Mouse (Mus musculus): Measurements from ENCODE around the gene Taar3. TPM values are rescaled to one million over a fixed set of nuclear protein-coding genes. Genes with fewer than 3 reads are reported as not detected.

Taar3 gene
- total and polyA plus RNA-seq, 2 experiments from 2014 or later, result not detected

DNA sequence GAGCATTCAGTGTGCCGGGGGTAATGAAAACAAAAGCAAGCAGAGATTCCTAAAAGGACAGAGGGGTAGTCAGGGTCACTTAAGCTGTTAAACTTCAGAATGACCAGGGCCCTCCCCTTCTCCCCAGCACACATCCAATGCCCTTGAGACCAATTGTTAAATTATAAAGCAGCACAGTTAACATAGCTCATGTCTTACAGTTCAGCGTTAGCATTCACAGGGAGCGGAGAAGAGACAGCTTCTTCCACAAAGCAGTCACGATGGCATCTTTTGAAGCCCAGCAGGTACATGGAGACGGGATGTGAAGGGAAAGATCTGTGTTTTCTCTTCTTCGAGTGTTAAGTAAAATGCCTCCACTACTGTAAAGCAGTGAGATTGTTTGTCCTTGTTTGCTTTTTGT is 11.0 kb upstream of the Taar3 start, which contains the start of gene Taar2:
TSS of gene Taar2 (plus strand) at position 261 of the 400 bp plus-strand sequence.
- DNase-seq (peak; percentile 7), ATAC-seq (peak; percentile 54)
- Histone ChIP-seq H3K4me1 (ENCODE audit: insufficient read depth) (no peaks in the 10 kb centered on the region), H3K9me3 (ENCODE audit: low read length) (no peaks in the 10 kb centered on the region), H3K27ac (ENCODE audit: low read depth, low read length) (no peak within 1 kb of the TSS), H3K4me3 (ENCODE audit: low read depth, low read length) (no peak within 1 kb of the TSS), H3K9ac (no peak within 1 kb of the TSS), H3K36me3 (ENCODE audit: insufficient read depth) (no peaks in the 10 kb centered on the region), H3K27me3 (ENCODE audit: insufficient read depth, low read length) (no peaks in the 10 kb centered on the region), H3K4me2 (ENCODE audit: low read depth) (no peak within 1 kb of the TSS)
- WGBS, result 32% methylated on average over 6 of the region's 6 CpGs
- TF ChIP-seq CTCF (IDR thresholded peaks at IDR 0.05; ENCODE audit: low read depth), result no peak

- ATAC-seq, result no peak
- TF ChIP-seq CTCF (IDR thresholded peaks at IDR 0.05; ENCODE audit: low read depth), result no peak; the same call in 1 of the 2 replicates
- no peak for DNase-seq
- H3K4me1 ChIP-seq (ENCODE audit: insufficient read depth), result no peaks in the 10 kb centered on the region
- H3K9me3 ChIP-seq (ENCODE audit: low read length), result no peaks in the 10 kb centered on the region
- H3K27me3 ChIP-seq (ENCODE audit: insufficient read depth, low read length), result no peaks in the 10 kb centered on the region
- H3K9ac ChIP-seq, result no peak overlapping the region
- no peak overlapping the region for H3K4me3 ChIP-seq (ENCODE audit: low read depth, low read length)
- no peaks in the 10 kb centered on the region for H3K36me3 ChIP-seq (ENCODE audit: insufficient read depth)
- H3K4me2 ChIP-seq (ENCODE audit: low read depth), result no peak overlapping the region
- H3K27ac ChIP-seq (ENCODE audit: low read depth, low read length), result no peak overlapping the region
- WGBS, result 82% methylated on average over 5 of the region's 5 CpGs
Measured at GRCm38 (mm10) chr10:23942465-23942864, 6.9 kb upstream of the Taar3 start.

GRCm38 (mm10) chr10:23948026-23948425 is 1.3 kb upstream of the Taar3 start:
- H3K4me1 ChIP-seq (ENCODE audit: insufficient read depth), result no peaks in the 10 kb centered on the region
- DNase-seq (no peak), ATAC-seq (no peak)
- no peaks in the 10 kb centered on the region for H3K36me3 ChIP-seq (ENCODE audit: insufficient read depth)
- no peak overlapping the region for H3K4me3 ChIP-seq (ENCODE audit: low read depth, low read length)
- no peaks in the 10 kb centered on the region for H3K9me3 ChIP-seq (ENCODE audit: low read length)
- no peak for TF ChIP-seq CTCF (IDR thresholded peaks at IDR 0.05; ENCODE audit: low read depth)
- no peaks in the 10 kb centered on the region for H3K27me3 ChIP-seq (ENCODE audit: insufficient read depth, low read length)
- no peak overlapping the region for H3K9ac ChIP-seq
- no peak overlapping the region for H3K4me2 ChIP-seq (ENCODE audit: low read depth)
- no peak overlapping the region for H3K27ac ChIP-seq (ENCODE audit: low read depth, low read length)
- WGBS, result 50% methylated on average over 7 of the region's 7 CpGs

DNA sequence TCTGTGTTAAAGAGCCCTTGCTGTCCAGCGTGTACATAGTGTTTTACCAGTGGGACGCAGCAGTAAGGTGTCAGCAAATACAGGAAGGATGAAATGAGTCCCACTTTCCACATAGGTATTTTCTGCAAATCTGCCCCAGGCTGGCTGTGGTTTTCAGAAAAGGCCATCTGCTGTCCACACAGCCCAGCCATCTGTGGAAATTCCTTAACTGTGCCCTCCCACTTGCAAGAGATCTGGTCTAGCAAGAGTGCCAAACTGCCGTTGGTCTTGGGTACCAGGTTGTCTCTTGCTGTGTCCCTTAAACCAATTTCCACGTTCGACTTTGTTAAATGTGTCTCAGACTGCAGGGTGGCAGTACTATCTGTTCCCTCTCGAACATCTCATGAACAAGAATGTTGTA is 2.4 kb downstream of the Taar3 start:
- Histone ChIP-seq H3K4me1 (ENCODE audit: insufficient read depth) (no peaks in the 10 kb centered on the region), H3K9me3 (ENCODE audit: low read length) (no peaks in the 10 kb centered on the region), H3K9ac (no peak overlapping the region), H3K4me3 (ENCODE audit: low read depth, low read length) (no peak overlapping the region), H3K36me3 (ENCODE audit: insufficient read depth) (no peaks in the 10 kb centered on the region), H3K4me2 (ENCODE audit: low read depth) (no peak overlapping the region), H3K27ac (ENCODE audit: low read depth, low read length) (no peak overlapping the region), H3K27me3 (ENCODE audit: insufficient read depth, low read length) (no peaks in the 10 kb centered on the region)
- ATAC-seq, result no peak
- no peak for TF ChIP-seq CTCF (IDR thresholded peaks at IDR 0.05; ENCODE audit: low read depth)
- WGBS, result 89% methylated on average over 6 of the region's 6 CpGs
- DNase-seq, result no peak

GRCm38 (mm10) chr10:23959071-23959470 is 9.7 kb downstream of the Taar3 start:
- WGBS, result 55% methylated on average over 3 of the region's 3 CpGs
- H3K9me3 ChIP-seq (ENCODE audit: low read length), result no peaks in the 10 kb centered on the region
- no peak for TF ChIP-seq CTCF (IDR thresholded peaks at IDR 0.05; ENCODE audit: low read depth)
- H3K9ac ChIP-seq, result no peak overlapping the region
- H3K27ac ChIP-seq (ENCODE audit: low read depth, low read length), result no peak overlapping the region
- ATAC-seq, result no peak
- no peak overlapping the region for H3K4me2 ChIP-seq (ENCODE audit: low read depth)
- no peaks in the 10 kb centered on the region for H3K4me1 ChIP-seq (ENCODE audit: insufficient read depth)
- no peaks in the 10 kb centered on the region for H3K36me3 ChIP-seq (ENCODE audit: insufficient read depth)
- no peak overlapping the region for H3K4me3 ChIP-seq (ENCODE audit: low read depth, low read length)
- H3K27me3 ChIP-seq (ENCODE audit: insufficient read depth, low read length), result no peaks in the 10 kb centered on the region
- DNase-seq, result no peak

DNA sequence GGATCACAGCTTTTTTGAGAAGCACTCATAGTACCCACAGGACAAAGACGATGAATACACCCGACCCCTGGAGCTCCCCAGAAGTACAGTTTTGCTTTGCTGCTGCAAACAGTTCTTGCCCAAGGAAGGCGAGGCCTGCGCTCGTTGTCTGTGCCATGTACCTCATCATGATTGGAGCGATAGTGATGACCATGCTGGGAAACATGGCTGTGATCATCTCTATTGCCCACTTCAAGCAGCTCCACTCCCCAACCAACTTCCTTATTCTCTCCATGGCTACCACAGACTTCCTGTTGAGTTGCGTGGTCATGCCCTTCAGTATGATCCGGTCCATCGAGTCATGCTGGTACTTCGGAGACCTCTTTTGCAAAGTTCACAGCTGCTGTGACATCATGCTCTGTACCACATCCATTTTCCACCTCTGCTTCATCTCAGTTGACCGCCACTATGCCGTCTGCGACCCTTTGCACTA is 11.1 kb downstream of the Taar3 start, which contains the start of gene Taar4:
TSS of gene Taar4 (plus strand) at position 51 of the 472 bp plus-strand sequence.
- Histone ChIP-seq H3K27me3 (ENCODE audit: insufficient read depth, low read length) (no peaks in the 10 kb centered on the region), H3K27ac (ENCODE audit: low read depth, low read length) (no peak within 1 kb of the TSS), H3K4me1 (ENCODE audit: insufficient read depth) (no peaks in the 10 kb centered on the region), H3K36me3 (ENCODE audit: insufficient read depth) (no peaks in the 10 kb centered on the region), H3K4me3 (ENCODE audit: low read depth, low read length) (no peak within 1 kb of the TSS), H3K9ac (no peak within 1 kb of the TSS), H3K9me3 (ENCODE audit: low read length) (no peaks in the 10 kb centered on the region), H3K4me2 (ENCODE audit: low read depth) (no peak within 1 kb of the TSS)
- 97% methylated on average over 13 of the region's 13 CpGs for WGBS
- DNase-seq, result no peak
- TF ChIP-seq CTCF (IDR thresholded peaks at IDR 0.05; ENCODE audit: low read depth), result no peak
- no peak for ATAC-seq

DNA sequence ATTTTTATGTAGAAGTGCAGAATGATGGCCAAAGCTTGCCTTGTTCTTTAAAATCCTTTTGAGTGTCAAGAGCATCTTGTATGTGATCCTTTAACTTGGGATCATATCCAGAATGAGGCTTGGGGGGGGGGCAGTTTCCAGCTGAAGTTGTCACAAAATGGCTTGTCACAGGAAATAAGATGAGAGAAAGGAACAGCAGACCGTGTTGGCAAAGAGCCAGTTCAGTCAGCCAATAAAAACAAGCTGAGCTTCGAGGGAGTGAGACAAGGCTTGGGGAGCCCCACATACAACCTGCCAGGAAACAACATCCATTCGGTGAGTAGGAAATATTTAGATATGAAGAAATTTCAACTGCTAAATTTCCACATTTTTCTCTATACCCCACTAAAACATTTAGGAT is 14.1 kb downstream of the Taar3 start:
- no peaks in the 10 kb centered on the region for H3K9me3 ChIP-seq (ENCODE audit: low read length)
- no peak overlapping the region for H3K9ac ChIP-seq
- no peak overlapping the region for H3K27ac ChIP-seq (ENCODE audit: low read depth, low read length)
- H3K4me2 ChIP-seq (ENCODE audit: low read depth), result no peak overlapping the region
- ATAC-seq, result peak; percentile 42; the same call in 1 of the 2 replicates
- no peaks in the 10 kb centered on the region for H3K36me3 ChIP-seq (ENCODE audit: insufficient read depth)
- no peaks in the 10 kb centered on the region for H3K27me3 ChIP-seq (ENCODE audit: insufficient read depth, low read length)
- TF ChIP-seq CTCF (IDR thresholded peaks at IDR 0.05; ENCODE audit: low read depth), result no peak
- WGBS, result 38% methylated on average over 3 of the region's 3 CpGs
- peak; percentile 10 for DNase-seq
- H3K4me3 ChIP-seq (ENCODE audit: low read depth, low read length), result no peak overlapping the region
- H3K4me1 ChIP-seq (ENCODE audit: insufficient read depth), result no peaks in the 10 kb centered on the region
